Mouse (Mus musculus): ENCODE measurements at regions not wholly inside any gene's neighbourhood (a gene's known extent, or its start where the extent isn't known, plus 50 kb on each side); places are given as distances from the start of the nearest gene placed in this dataset.

- DNase-seq (ENCODE audit: low read depth, low spot score): peak; percentile 5
These were observed 340.9 kb upstream of the Hnrnpa3 start for GRCm38 (mm10) chr2:75318190-75318589.

- no peak for DNase-seq (ENCODE audit: low read depth, low spot score)
These were observed 334.8 kb upstream of the Hnrnpa3 start for GRCm38 (mm10) chr2:75324146-75324749.

DNA sequence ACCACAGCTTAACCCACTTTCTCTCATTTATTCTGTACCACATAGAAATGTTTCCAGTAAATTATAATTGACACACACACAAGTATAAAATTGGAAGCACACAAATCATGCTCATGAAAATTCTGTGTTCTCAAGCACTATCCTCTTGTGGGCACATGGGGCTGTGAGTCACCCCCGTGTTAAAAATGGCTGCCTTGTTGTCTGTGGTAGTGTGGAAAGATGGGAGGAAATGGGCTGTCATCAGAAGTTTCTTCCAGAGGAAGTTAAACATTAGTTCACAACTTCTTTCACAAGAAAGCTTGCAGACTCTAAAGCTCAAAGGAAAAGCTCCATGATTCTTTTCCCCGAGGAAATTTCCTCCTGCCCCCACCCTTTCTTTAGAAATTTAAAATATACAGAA is 329.5 kb upstream of the Hnrnpa3 start:
- no peak for DNase-seq (ENCODE audit: low read depth, low spot score)

DNA sequence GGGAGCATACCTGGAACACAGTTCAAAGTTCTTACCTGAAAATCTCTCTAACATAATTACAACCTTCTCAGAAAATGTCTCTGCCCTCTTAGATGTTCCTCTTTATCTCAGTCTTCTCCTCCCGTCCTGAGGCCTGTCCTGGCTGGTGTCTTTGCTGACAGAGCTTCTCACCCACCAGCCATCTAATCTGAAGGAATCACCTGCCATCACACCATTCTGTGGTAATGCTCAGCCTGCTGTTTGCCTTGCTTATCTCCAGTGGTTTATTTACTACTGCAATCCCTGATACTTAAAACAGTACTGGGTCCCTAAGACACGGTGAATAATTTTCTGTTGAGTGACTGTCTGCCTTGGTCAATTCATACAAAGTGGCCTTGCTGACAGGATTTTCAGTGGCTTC is 317.8 kb upstream of the Hnrnpa3 start:
- DNase-seq (ENCODE audit: low read depth, low spot score): no peak

GRCm38 (mm10) chr2:75341726-75342280 is 317.3 kb upstream of the Hnrnpa3 start:
- DNase-seq (ENCODE audit: low read depth, low spot score): no peak

- DNase-seq (ENCODE audit: low read depth, low spot score): no peak
These were observed 308.2 kb upstream of the Hnrnpa3 start for GRCm38 (mm10) chr2:75350902-75351301.

DNA sequence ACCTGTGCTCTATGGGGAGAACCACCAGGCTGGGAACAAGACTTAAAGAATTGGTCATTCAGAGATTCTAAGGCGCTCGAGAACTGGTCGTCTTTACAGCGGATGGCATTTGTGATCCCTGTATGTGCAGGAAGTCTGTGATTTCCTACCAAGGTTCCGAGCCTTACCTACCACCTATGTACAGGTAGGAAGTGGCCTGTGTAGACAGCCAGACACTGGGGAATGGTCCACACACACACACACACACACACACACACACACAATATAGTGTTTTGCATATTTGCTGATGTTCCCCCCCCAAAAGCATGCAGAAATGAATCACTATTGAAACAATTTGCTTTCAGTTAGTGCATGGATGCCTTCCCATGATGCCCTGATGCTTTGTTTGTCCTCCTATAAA is 307.1 kb upstream of the Hnrnpa3 start:
- no peak for DNase-seq (ENCODE audit: low read depth, low spot score)

DNA sequence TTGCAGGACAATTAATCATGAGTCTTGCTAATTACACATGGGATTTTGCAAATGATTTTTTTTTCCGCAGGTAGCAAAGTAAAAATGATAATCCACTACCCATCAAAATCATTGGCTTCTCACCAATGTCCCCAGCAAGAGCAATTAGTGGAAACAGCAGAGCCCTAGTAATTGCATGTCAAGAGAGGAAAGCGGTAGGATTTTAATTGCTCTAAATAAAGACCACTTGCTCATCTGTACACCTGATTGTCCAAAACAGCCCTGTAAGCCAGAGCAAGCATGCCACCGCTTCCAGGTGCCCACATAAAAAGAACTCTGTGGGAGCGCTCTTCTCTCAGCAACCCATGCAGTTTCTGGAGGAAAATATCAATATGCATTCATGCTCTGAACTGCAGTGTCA is 306.5 kb upstream of the Hnrnpa3 start:
- no peak for DNase-seq (ENCODE audit: low read depth, low spot score)

DNA sequence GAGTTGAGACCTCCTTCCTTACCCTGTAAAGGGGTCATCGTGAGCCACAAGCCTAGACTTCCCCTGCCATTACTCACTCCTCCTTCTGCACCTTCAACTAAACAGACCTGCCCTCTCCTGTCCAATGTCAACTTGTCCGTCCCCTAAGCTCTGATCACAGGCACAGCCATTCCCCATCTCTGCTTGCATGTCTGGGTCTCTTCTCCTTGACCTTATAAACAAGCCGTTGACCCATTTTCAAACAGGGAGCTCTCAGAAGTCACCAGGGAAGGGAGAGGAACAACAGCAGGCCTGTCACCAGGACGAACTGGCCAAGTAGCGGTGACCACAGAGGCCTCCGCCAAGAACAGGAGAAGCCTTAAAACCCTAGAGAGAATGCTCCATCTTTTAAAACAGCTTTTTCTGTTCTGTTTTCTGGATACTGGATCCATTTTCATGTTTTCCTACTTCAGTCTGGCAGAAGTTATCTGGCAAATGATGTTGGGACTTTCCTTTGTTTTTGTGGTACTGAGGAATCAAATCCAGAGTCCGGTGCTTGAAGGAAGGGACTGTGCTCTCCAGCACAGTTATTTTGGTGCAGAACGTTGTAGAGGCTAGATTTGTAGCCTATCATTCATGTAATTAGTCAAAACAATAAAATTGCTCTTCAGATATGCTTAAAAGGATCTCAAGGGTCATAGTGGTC is 302.2 kb upstream of the Hnrnpa3 start:
- no peak for DNase-seq (ENCODE audit: low read depth, low spot score)

DNA sequence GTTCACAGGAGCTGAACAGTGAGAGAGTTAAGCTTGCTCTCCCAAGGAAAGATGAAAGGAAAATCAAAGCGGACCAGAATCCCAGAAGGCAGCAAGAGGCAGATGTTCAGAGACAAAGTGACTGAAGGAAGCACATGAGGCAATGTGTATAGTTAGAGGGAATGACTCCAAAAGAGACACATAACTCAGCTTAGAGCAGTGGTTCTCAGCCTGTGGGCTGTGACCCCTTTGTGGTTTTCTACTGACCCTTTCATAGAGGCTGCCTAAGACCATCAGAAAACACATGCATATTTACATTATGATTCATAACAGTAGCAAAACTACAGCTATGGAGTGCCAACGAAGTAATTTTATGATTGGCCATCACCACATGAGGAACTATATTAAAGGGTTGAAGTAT is 301.5 kb upstream of the Hnrnpa3 start:
- no peak for DNase-seq (ENCODE audit: low read depth, low spot score)

GRCm38 (mm10) chr2:75360936-75361335 is 298.1 kb upstream of the Hnrnpa3 start:
- DNase-seq (ENCODE audit: low read depth, low spot score): no peak

DNA sequence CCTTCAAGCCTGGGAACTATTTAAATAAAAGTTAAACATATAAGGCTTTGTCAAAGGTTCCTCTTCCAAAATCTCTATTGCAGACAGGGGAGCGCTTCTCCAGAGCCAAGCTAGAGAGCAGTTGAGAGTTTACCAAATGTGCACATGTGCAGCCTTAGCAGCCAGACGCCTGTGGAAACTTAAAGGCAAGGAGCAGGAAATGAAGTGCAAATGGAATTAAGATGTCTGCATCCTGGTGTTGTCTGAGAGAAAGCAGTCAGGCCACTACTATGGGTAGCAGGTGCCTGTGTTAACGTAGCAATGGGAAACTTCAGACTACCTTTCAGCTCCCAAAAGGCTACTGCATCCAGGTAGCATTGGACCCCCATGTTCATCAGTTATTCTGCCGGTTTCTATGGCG is 282.4 kb upstream of the Hnrnpa3 start:
- DNase-seq (ENCODE audit: low read depth, low spot score): no peak

DNA sequence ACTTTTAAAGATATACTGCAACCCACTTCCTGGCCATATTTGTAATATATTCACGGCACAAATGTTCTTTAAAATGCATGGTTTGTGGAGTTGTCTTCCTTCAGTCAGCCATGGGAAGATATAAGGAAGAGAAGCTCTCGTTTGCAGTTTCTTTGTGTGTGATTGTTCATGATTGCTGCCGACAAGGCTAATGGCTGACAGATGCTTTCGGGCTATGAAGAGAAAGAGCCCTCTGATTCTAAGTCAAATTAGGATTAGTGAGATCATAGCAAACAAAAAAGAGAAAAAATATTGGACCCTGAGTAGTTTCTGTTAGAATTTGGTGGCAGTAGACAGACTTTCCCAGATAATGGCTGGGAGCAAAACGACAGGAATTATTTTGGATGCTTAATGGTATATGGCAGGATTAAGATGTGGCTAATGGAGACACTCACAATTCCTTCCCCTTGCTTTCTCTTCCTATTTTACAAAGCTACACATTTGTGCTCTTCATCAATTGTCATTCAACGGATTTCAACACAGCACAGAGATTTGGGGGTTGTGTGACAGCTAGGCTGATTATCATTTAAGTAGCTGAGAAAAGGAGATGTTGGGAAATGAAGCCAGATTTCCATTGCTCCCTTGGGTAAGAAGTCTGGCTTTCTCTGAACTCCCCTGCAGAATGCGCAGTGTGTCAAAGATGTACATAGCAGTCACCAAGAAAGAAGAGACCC is 273.4 kb upstream of the Hnrnpa3 start:
- DNase-seq (ENCODE audit: low read depth, low spot score): no peak

- DNase-seq (ENCODE audit: low read depth, low spot score): no peak
These were observed 272.4 kb upstream of the Hnrnpa3 start for GRCm38 (mm10) chr2:75386636-75387035.

GRCm38 (mm10) chr2:75392041-75392440 is 267.0 kb upstream of the Hnrnpa3 start:
- DNase-seq (ENCODE audit: low read depth, low spot score): no peak

DNA sequence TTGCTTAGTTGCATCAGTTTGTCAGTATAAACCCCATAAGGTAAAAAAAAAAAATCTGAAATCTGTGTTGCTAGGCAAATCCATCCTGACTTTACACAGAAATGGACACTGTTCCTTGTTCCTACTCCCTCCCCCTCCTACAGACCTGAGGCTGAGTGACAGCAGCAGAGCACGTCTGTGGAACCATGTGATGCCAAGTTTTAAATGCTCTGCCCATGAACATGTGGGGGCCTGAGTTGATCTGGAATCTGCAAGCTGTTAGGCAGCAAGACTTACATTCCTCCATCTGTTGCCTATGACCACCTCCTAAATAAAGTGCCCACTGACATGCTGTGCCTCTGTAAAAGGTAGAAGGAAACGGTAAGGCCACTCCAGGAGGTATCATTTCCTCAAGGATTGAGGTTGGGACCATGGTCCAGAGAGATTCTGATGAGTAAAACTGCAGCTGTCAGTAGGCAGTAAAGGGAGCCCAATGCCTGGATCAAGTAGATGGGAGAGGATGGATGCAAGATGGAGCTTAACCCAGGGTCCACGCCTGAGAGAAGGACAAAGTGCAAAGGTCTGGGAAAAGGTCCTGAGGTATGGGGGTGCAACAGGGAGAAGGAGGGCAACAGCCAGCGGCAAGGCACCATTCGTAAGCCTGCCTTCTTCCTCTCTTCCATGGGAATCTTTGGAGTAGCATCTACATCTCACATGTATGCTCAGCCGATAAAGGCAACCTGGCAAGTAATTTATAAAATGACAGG is 264.0 kb upstream of the Hnrnpa3 start:
- DNase-seq (ENCODE audit: low read depth, low spot score): no peak

DNA sequence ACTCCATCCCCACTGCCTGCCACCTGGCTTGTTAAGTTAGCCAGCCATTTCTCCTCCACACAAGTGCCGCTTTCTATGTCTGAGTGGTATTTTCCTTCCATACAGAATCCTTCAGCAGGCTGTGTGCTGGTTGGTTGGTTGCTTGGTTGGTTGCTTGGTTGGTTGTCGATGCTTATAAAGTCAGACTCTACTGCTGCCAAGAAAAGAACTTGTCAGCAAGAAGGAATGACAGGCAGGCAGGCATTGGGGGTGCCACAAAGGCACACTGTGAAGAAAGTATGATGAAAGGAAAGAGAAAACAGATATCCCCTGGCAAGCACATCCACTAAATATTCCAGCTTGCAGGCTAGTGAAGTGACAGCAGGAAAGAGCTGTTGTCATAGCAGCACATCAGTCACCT is 263.0 kb upstream of the Hnrnpa3 start:
- no peak for DNase-seq (ENCODE audit: low read depth, low spot score)

- no peak for DNase-seq (ENCODE audit: low read depth, low spot score)
These were observed 258.7 kb upstream of the Hnrnpa3 start for GRCm38 (mm10) chr2:75400291-75400870.

- no peak for DNase-seq (ENCODE audit: low read depth, low spot score)
These were observed 255.3 kb upstream of the Hnrnpa3 start for GRCm38 (mm10) chr2:75403791-75404190.

DNA sequence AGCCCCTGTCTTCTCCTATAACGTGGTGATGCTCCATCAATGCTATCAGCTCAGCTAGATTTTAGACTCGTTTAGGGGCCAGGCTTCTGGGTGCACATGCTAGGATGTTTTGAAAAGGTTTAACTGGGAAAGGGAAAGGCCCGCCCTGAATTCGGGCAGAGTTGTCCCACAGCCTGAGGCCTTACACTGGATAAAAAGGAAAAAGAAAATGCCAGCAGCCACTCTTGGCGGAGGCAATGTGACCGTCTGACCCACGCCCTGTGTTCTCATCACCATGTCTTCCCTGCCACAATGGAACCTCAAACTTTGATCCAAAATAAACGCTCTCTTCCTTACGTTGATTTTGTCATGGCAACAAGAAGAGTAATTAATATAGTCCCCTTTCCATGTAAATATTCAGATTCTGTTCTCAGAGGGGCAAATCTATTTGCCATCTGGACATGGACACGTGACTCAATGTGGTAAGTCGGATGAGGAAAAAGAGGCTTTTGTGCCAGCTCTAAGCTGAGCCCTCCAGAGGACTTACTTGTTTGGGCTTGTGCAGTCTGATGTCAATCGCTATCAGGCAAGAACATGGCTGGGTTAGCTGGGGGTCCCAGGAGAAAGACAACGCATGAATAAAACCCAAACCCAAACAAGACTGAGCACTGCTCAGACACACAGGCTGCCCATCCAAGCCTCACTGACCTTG is 253.4 kb upstream of the Hnrnpa3 start:
- DNase-seq (ENCODE audit: low read depth, low spot score): no peak
